19 mouse cellular contexts compared by ENCODE assay signal in genomic region chr17:67625431-67625830, GRCm38 (mm10). TPM values are rescaled to one million over a fixed set of nuclear protein-coding genes. Genes with fewer than 3 reads are reported as not detected.
DNase-seq lines count a peak whose midpoint lies in the region; TF ChIP-seq lines count a peak whose summit lies in the region.
"Had no signal": no experiment of that assay in that cellular context is flagged by ENCODE, and none has a peak within 500 bp of the region (broad histone marks: within the 10 kb centered on the region; RNA-seq: fewer than 3 reads in every experiment).

No protein-coding gene starts in this region.

- H3K9me3 ChIP-seq in heart, embryonic 10.5 days, result no peaks in the 10 kb centered on the region
- H3K9me3 ChIP-seq: hindbrain, embryonic 10.5 days had no signal

- H3K4me3 ChIP-seq in heart, embryonic 10.5 days, result no peak overlapping the region
- no peak overlapping the region for H3K4me3 ChIP-seq in C2C12 (ENCODE audit: insufficient read depth, poor library complexity, severe bottlenecking)
- H3K4me3 ChIP-seq: hindbrain, embryonic 10.5 days had no signal

- H3K27ac ChIP-seq in heart, embryonic 10.5 days, result no peak overlapping the region
- H3K27ac ChIP-seq: hindbrain, embryonic 10.5 days had no signal

- no peaks in the 10 kb centered on the region for H3K79me3 ChIP-seq in C2C12 (ENCODE audit: low read depth)

- H3K36me3 ChIP-seq in heart, embryonic 10.5 days, result no peaks in the 10 kb centered on the region
- no peaks in the 10 kb centered on the region for H3K36me3 ChIP-seq in C2C12 (ENCODE audit: control insufficient read depth, insufficient read depth)
- H3K36me3 ChIP-seq: hindbrain, embryonic 10.5 days had no signal

- peak; percentile 72 to 80 for DNase-seq in heart, adult 18-20 months
- no peak for DNase-seq in heart, embryonic 10.5 days (ENCODE audit: low spot score)
- peak; percentile 77 for DNase-seq in gastrocnemius, adult 18-20 months (ENCODE audit: low spot score)
- DNase-seq in heart, postnatal 14 days, result peak; percentile 52 to 58
- no peak for DNase-seq in thymus, postnatal 36 days
- DNase-seq in kidney, postnatal 10 days, result no peak
- no peak for DNase-seq in spleen, postnatal 36 days (ENCODE audit: low spot score in 2 of 2)
- DNase-seq: kidney, postnatal 36 days; right cerebral cortex, postnatal 14 days; thymus, adult 2 months had no signal

- TF ChIP-seq CTCF in C2C12 (IDR thresholded peaks at IDR 0.05; ENCODE audit: control insufficient read depth, insufficient read depth, insufficient read length), result no peak

- peaks cover 8% of the 10 kb centered on the region for H3K4me1 ChIP-seq in heart, embryonic 10.5 days

- intact Hi-C loops in heart, postnatal 14 days (cut with DNase I), result no loop called here

- 73% methylated on average over 5 of the region's 5 CpGs for WGBS in heart, embryonic 10.5 days

- H3K27me3 ChIP-seq in heart, embryonic 10.5 days (ENCODE audit: insufficient read depth, poor library complexity, severe bottlenecking), result no peaks in the 10 kb centered on the region
- H3K27me3 ChIP-seq in C2C12 (ENCODE audit: control insufficient read depth, insufficient read depth, insufficient read length), result no peaks in the 10 kb centered on the region

- H3K79me2 ChIP-seq in C2C12 (ENCODE audit: control insufficient read depth, insufficient read depth), result no peaks in the 10 kb centered on the region

- H3ac ChIP-seq in C2C12 (ENCODE audit: control insufficient read depth, insufficient read length, low read depth), result no peak overlapping the region

TF ChIP-seq in C2C12, 6 proteins besides CTCF, POLR2A, EP300 and RAD21:
- TF ChIP-seq FOSL1 (IDR thresholded peaks at IDR 0.05; ENCODE audit: insufficient read depth, low read length, poor library complexity, severe bottlenecking) (no peak), USF1 (IDR thresholded peaks at IDR 0.05; ENCODE audit: low read depth) (peak; percentile 93), MYOG (IDR thresholded peaks at IDR 0.05; ENCODE audit: control insufficient read depth, extremely low read depth, insufficient read length) (no peak), MYOD1 (IDR thresholded peaks at IDR 0.05; ENCODE audit: control insufficient read depth, insufficient read length, low read depth) (no peak), CEBPB (IDR thresholded peaks at IDR 0.05; ENCODE audit: low read depth) (no peak), MAX (IDR thresholded peaks at IDR 0.05) (peak; percentile 98)

RNA-seq across cellular contexts. Expression of gene Lrrc30, which starts 7.1 kb away (rescaled TPM):
- total RNA-seq in heart, adult 18-20 months (2021), result under 1 TPM; 0.46 to 0.50 TPM
- polyA plus RNA-seq in heart, embryonic 10.5 days (2016; fragmentation: Nextera tagmentation; extraction: Ambion mirVana), result 0.08 TPM in 1 of 2 replicates, not detected in the other
- polyA plus RNA-seq in C2C12 (2012; fragmentation: generic; extraction: Trizol), result 0.25 TPM
- 100 to 1,000 TPM; 114 to 164 TPM for total RNA-seq in gastrocnemius, adult 18-20 months (2021)
- under 1 TPM; 0.32 to 0.50 TPM for total RNA-seq in heart, postnatal 14 days (2021)
- total RNA-seq: left cerebral cortex, adult 18-20 months; neutrophil, adult 5-6 weeks had no signal
- polyA plus RNA-seq: CD4-positive, CD25-positive, alpha-beta regulatory T cell, adult 4 months; cortical plate, adult 2 months; hindbrain, embryonic 10.5 days; intestine, postnatal 0 days; lung, embryonic 16.5 days; midbrain, embryonic 16.5 days; thymus, adult 2 months had no signal

Comparison
In these comparisons a context has a peak if more than half of its experiments do, and no peak if none do; other contexts are left out.
1. DNase-seq: peak in heart, adult 18-20 months (2 of 2), gastrocnemius, adult 18-20 months (single experiment) and heart, postnatal 14 days (2 of 2); none in heart, embryonic 10.5 days (single experiment), thymus, postnatal 36 days (0 of 2), kidney, postnatal 10 days (single experiment) and spleen, postnatal 36 days (0 of 2).
2. RNA of gene Lrrc30, which starts 7.1 kb away (total RNA-seq): 114 to 164 TPM in gastrocnemius, adult 18-20 months; 0.32 to 0.50 TPM in heart, postnatal 14 days and 0.46 to 0.50 TPM in heart, adult 18-20 months; every median in the first group is over 10 times any median in the second.